In genomic region chr1:86313772-86314125, GRCm38 (mm10) we compare ENCODE assay signal across 9 mouse cellular contexts. TPM values are rescaled to one million over a fixed set of nuclear protein-coding genes. Genes with fewer than 3 reads are reported as not detected.
DNase-seq lines count a peak whose midpoint lies in the region; ATAC-seq and TF ChIP-seq lines count a peak whose summit lies in the region.
"Had no signal": no experiment of that assay in that cellular context is flagged by ENCODE, and none has a peak within 500 bp of the region (broad histone marks: within the 10 kb centered on the region; RNA-seq: fewer than 3 reads in every experiment).

No protein-coding gene starts in this region.

- no peak for ATAC-seq in midbrain, postnatal 0 days (ENCODE audit: low FRiP score)
- ATAC-seq in midbrain, embryonic 15.5 days (replicated peaks) = no peak
- ATAC-seq in hindbrain, postnatal 0 days = no peak
- ATAC-seq in lung, postnatal 0 days = no peak
- no peak for ATAC-seq in inflammation-experienced regulatory T-cells, adult 6 months

- no peaks in the 10 kb centered on the region for H3K9me3 ChIP-seq in midbrain, postnatal 0 days (ENCODE audit: low read length)
- H3K9me3 ChIP-seq in midbrain, embryonic 15.5 days = no peaks in the 10 kb centered on the region
- no peaks in the 10 kb centered on the region for H3K9me3 ChIP-seq in hindbrain, postnatal 0 days (ENCODE audit: low read length)
- no peaks in the 10 kb centered on the region for H3K9me3 ChIP-seq in lung, postnatal 0 days (ENCODE audit: low read length)

- no peaks in the 10 kb centered on the region for H3K36me3 ChIP-seq in midbrain, postnatal 0 days (ENCODE audit: insufficient read depth, low read length)
- H3K36me3 ChIP-seq in midbrain, embryonic 15.5 days (replicated peaks) = no peaks in the 10 kb centered on the region
- no peaks in the 10 kb centered on the region for H3K36me3 ChIP-seq in hindbrain, postnatal 0 days (ENCODE audit: insufficient read depth, low read length)
- H3K36me3 ChIP-seq in lung, postnatal 0 days (ENCODE audit: insufficient read depth, low read length) = no peaks in the 10 kb centered on the region

- H3K9ac ChIP-seq in midbrain, postnatal 0 days (replicated peaks; ENCODE audit: low read length, poor library complexity, severe bottlenecking) = no peak overlapping the region
- no peak overlapping the region for H3K9ac ChIP-seq in midbrain, embryonic 15.5 days
- H3K9ac ChIP-seq in hindbrain, postnatal 0 days (replicated peaks; ENCODE audit: low read length) = no peak overlapping the region
- no peak overlapping the region for H3K9ac ChIP-seq in lung, postnatal 0 days (replicated peaks; ENCODE audit: low read depth)

- WGBS in midbrain, postnatal 0 days = 24% methylated on average over 15 of the region's 15 CpGs
- 25% methylated on average over 15 of the region's 15 CpGs for WGBS in midbrain, embryonic 15.5 days
- WGBS in hindbrain, postnatal 0 days = 30% methylated on average over 15 of the region's 15 CpGs
- WGBS in lung, postnatal 0 days = 22% methylated on average over 15 of the region's 15 CpGs

- no peak overlapping the region for H3K27ac ChIP-seq in midbrain, postnatal 0 days (ENCODE audit: low read depth, low read length)
- H3K27ac ChIP-seq in midbrain, embryonic 15.5 days = no peak overlapping the region
- H3K27ac ChIP-seq in hindbrain, postnatal 0 days = no peak overlapping the region
- H3K27ac ChIP-seq in lung, postnatal 0 days (ENCODE audit: low read length) = no peak overlapping the region

- DNase-seq in cerebellum, postnatal 14 days = peak; percentile 31 to 54
- no peak for DNase-seq in cerebellum, postnatal 4 days (ENCODE audit: low spot score in 2 of 2)
- no peak for DNase-seq in midbrain, postnatal 0 days (ENCODE audit: low spot score)
- no peak for DNase-seq in hindbrain, postnatal 0 days (ENCODE audit: low spot score)
- DNase-seq in lung, postnatal 0 days (ENCODE audit: low spot score) = no peak
- no peak for DNase-seq in left cerebral cortex, adult 9 months (ENCODE audit: low spot score in 2 of 2)

- no peak overlapping the region for H3K4me2 ChIP-seq in midbrain, postnatal 0 days (ENCODE audit: low read depth, low read length, poor library complexity, severe bottlenecking)
- no peak overlapping the region for H3K4me2 ChIP-seq in midbrain, embryonic 15.5 days
- no peak overlapping the region for H3K4me2 ChIP-seq in hindbrain, postnatal 0 days (ENCODE audit: low read depth, low read length)
- H3K4me2 ChIP-seq in lung, postnatal 0 days (replicated peaks; ENCODE audit: low read depth, low read length) = no peak overlapping the region

- TF ChIP-seq EP300 in lung, postnatal 0 days (IDR thresholded peaks at IDR 0.05) = no peak

- 0 out of 2 replicates have a peak, but pooled peaks cover 3% of the 10 kb centered on the region for H3K27me3 ChIP-seq in midbrain, postnatal 0 days (ENCODE audit: insufficient read depth, low read length)
- H3K27me3 ChIP-seq in midbrain, embryonic 15.5 days (replicated peaks) = no peaks in the 10 kb centered on the region
- no peaks in the 10 kb centered on the region for H3K27me3 ChIP-seq in hindbrain, postnatal 0 days (ENCODE audit: insufficient read depth, low read length)
- no peaks in the 10 kb centered on the region for H3K27me3 ChIP-seq in lung, postnatal 0 days (replicated peaks; ENCODE audit: insufficient read depth, low read length)

- no peak overlapping the region for H3K4me3 ChIP-seq in midbrain, postnatal 0 days (ENCODE audit: low read depth, low read length)
- H3K4me3 ChIP-seq in midbrain, embryonic 15.5 days = no peak overlapping the region
- H3K4me3 ChIP-seq in hindbrain, postnatal 0 days (ENCODE audit: low read length) = no peak overlapping the region
- H3K4me3 ChIP-seq in lung, postnatal 0 days (ENCODE audit: low read depth, low read length) = no peak overlapping the region
- H3K4me3 ChIP-seq: erythroblast, embryonic 14.5 days had no signal

- peak; percentile 36; the same call in 1 of the 2 replicates for TF ChIP-seq CTCF in midbrain, postnatal 0 days (IDR thresholded peaks at IDR 0.05)
- TF ChIP-seq CTCF in hindbrain, postnatal 0 days (IDR thresholded peaks at IDR 0.05; ENCODE audit: low read depth) = peak; percentile 32; the same call in 1 of the 2 replicates
- TF ChIP-seq CTCF in lung, postnatal 0 days (IDR thresholded peaks at IDR 0.05) = peak; percentile 58

- no peaks in the 10 kb centered on the region for H3K4me1 ChIP-seq in midbrain, postnatal 0 days (ENCODE audit: insufficient read depth, low read length)
- H3K4me1 ChIP-seq in midbrain, embryonic 15.5 days = peaks cover 8% of the 10 kb centered on the region; the same call in 1 of the 2 replicates
- H3K4me1 ChIP-seq in hindbrain, postnatal 0 days (ENCODE audit: insufficient read depth, low read length) = no peaks in the 10 kb centered on the region
- H3K4me1 ChIP-seq in lung, postnatal 0 days (ENCODE audit: insufficient read depth, low read depth, low read length) = no peaks in the 10 kb centered on the region

RNA-seq across cellular contexts. Expression of gene B3gnt7, which starts 11.1 kb away (rescaled TPM):
- total RNA-seq in midbrain, postnatal 0 days (2014; rRNA removed) = 14.5 and 14.9 TPM in 2 replicates
- 15.0 and 15.7 TPM in 2 replicates for polyA plus RNA-seq in midbrain, postnatal 0 days (2015; fragmentation: Nextera tagmentation; extraction: Ambion mirVana)
- 7.0 and 8.3 TPM in 2 replicates for polyA plus RNA-seq in midbrain, embryonic 15.5 days (2015; fragmentation: Nextera tagmentation; extraction: Ambion mirVana)
- total RNA-seq in hindbrain, postnatal 0 days (2014; rRNA removed) = 12.6 and 14.1 TPM in 2 replicates
- polyA plus RNA-seq in hindbrain, postnatal 0 days (2015; fragmentation: Nextera tagmentation; extraction: Ambion mirVana) = 8.7 and 9.2 TPM in 2 replicates
- 5.9 TPM in 2 replicates for polyA plus RNA-seq in lung, postnatal 0 days (2015; fragmentation: Nextera tagmentation; extraction: Ambion mirVana)
- polyA plus RNA-seq in inflammation-experienced regulatory T-cells, adult 6 months (2017; shearing (Covaris generic)) = not detected

RNA-seq across cellular contexts. Expression of gene Ncl, which starts 45.5 kb away (rescaled TPM):
- 29.8 and 40.7 TPM in 2 replicates for total RNA-seq in midbrain, postnatal 0 days (2014; rRNA removed)
- polyA plus RNA-seq in midbrain, postnatal 0 days (2015; fragmentation: Nextera tagmentation; extraction: Ambion mirVana) = 185 and 209 TPM in 2 replicates
- polyA plus RNA-seq in midbrain, embryonic 15.5 days (2015; fragmentation: Nextera tagmentation; extraction: Ambion mirVana) = 184 and 193 TPM in 2 replicates
- total RNA-seq in hindbrain, postnatal 0 days (2014; rRNA removed) = 15.1 and 17.2 TPM in 2 replicates
- polyA plus RNA-seq in hindbrain, postnatal 0 days (2015; fragmentation: Nextera tagmentation; extraction: Ambion mirVana) = 203 and 213 TPM in 2 replicates
- polyA plus RNA-seq in lung, postnatal 0 days (2015; fragmentation: Nextera tagmentation; extraction: Ambion mirVana) = 139 and 140 TPM in 2 replicates
- 100 to 1,000 TPM; 345 to 360 (median 358) TPM for polyA plus RNA-seq in inflammation-experienced regulatory T-cells, adult 6 months (2017; shearing (Covaris generic))

Comparison
In these comparisons a context has a peak if more than half of its experiments do, and no peak if none do; other contexts are left out.
1. DNase-seq: peak in cerebellum, postnatal 14 days (2 of 2); none in cerebellum, postnatal 4 days (0 of 2), midbrain, postnatal 0 days (single experiment), hindbrain, postnatal 0 days (single experiment), lung, postnatal 0 days (single experiment) and left cerebral cortex, adult 9 months (0 of 2).
2. Peak in every context shown above with its lines, with median percentiles within 50 percentile points of each other: CTCF ChIP-seq.